Mouse (Mus musculus) heart, embryonic 12.5 days (tissue): ENCODE measurements around the gene Col11a2. TPM values are rescaled to one million over a fixed set of nuclear protein-coding genes. Genes with fewer than 3 reads are reported as not detected.

Experiments
- ATAC-seq: fragments of 200-750 bp; cut with Nextera tagmentation; 2 replicates; pipeline ENCODE4 v1.8.0; 2017; ENCODE audit warnings: moderate TSS enrichment, moderate library complexity; ENCODE audit not compliant: insufficient number of reproducible peaks, low FRiP score
- H3K27ac ChIP-seq: fragments of 300-500 bp; sonication (generic); 2 replicates; pipeline ENCODE4 v1.5.1; 2016; ENCODE audit warnings: mild to moderate bottlenecking, moderate library complexity; ENCODE audit not compliant: poor library complexity, severe bottlenecking
- H3K27me3 ChIP-seq: fragments of 300-500 bp; sonication (generic); replicated peaks from 2 replicates; pipeline ENCODE4 v1.6.1; 2016; ENCODE audit warnings: mild to moderate bottlenecking, moderate library complexity
- H3K36me3 ChIP-seq: fragments of 300-500 bp; sonication (generic); 2 replicates; pipeline ENCODE4 v1.6.1; 2016; ENCODE audit warnings: mild to moderate bottlenecking, moderate library complexity
- H3K4me1 ChIP-seq: fragments of 300-500 bp; sonication (generic); replicated peaks from 2 replicates; pipeline ENCODE4 v1.6.1; 2016; ENCODE audit warnings: mild to moderate bottlenecking
- H3K4me2 ChIP-seq: fragments of 300-500 bp; sonication (generic); 2 replicates; pipeline ENCODE4 v1.6.1; 2016; ENCODE audit warnings: mild to moderate bottlenecking, moderate library complexity
- H3K4me3 ChIP-seq: fragments of 300-500 bp; sonication (generic); 2 replicates; pipeline ENCODE4 v1.5.1; 2016; ENCODE audit warnings: mild to moderate bottlenecking
- H3K9ac ChIP-seq: fragments of 300-500 bp; sonication (generic); 2 replicates; pipeline ENCODE4 v1.6.1; 2016; ENCODE audit warnings: mild to moderate bottlenecking, moderate library complexity
- H3K9me3 ChIP-seq: fragments of 300-500 bp; sonication (generic); replicated peaks from 2 replicates; pipeline ENCODE4 v1.6.1; 2016; ENCODE audit warnings: mild to moderate bottlenecking, moderate library complexity
- WGBS: fragments of 180-500 bp; shearing (Covaris S2); methylation state at CpG from one replicate; pipeline ENCODE4 v1.1.7; 2016; 5-methylcytosine and 5-hydroxymethylcytosine counted together
- polyA plus RNA-seq: library from polyadenylated mRNA; unstranded; fragments of >200 nt; fragmentation: Nextera tagmentation; extraction: Ambion mirVana; gene quantifications from 2 replicates; pipeline ENCODE4 v1.2.1, GENCODE M21; 2016

Gene Col11a2
- polyA plus RNA-seq, 1 experiment from 2014 or later, result 0.83 TPM

- Histone ChIP-seq H3K9me3 (no peaks in the 10 kb centered on the region), H3K36me3 (no peaks in the 10 kb centered on the region), H3K27ac (no peak overlapping the region), H3K4me3 (no peak overlapping the region), H3K27me3 (peaks cover 26% of the 10 kb centered on the region; the same call in 1 of the 2 replicates), H3K4me1 (no peaks in the 10 kb centered on the region), H3K4me2 (no peak overlapping the region), H3K9ac (no peak overlapping the region)
- ATAC-seq, result no peak
- 51% methylated on average over 3 of the region's 3 CpGs for WGBS
These were observed 29.6 kb downstream of the Col11a2 start for GRCm38 (mm10) chr17:34068864-34069263.

GRCm38 (mm10) chr17:34072091-34072490 lies 32.9 kb downstream of the Col11a2 start:
- Histone ChIP-seq H3K9ac (no peak overlapping the region), H3K4me3 (no peak overlapping the region), H3K9me3 (no peaks in the 10 kb centered on the region), H3K4me2 (no peak overlapping the region), H3K27ac (no peak overlapping the region), H3K36me3 (no peaks in the 10 kb centered on the region), H3K27me3 (peaks cover 32% of the 10 kb centered on the region), H3K4me1 (peaks cover 7% of the 10 kb centered on the region; the same call in 1 of the 2 replicates)
- 68% methylated on average over 5 of the region's 5 CpGs for WGBS
- no peak for ATAC-seq

- H3K9me3 ChIP-seq, result no peaks in the 10 kb centered on the region
- H3K4me2 ChIP-seq, result no peak overlapping the region
- no peaks in the 10 kb centered on the region for H3K36me3 ChIP-seq
- H3K4me3 ChIP-seq, result no peak overlapping the region
- WGBS, result 37% methylated on average over 7 of the region's 7 CpGs
- H3K4me1 ChIP-seq, result peaks cover 7% of the 10 kb centered on the region; the same call in 1 of the 2 replicates
- no peak overlapping the region for H3K27ac ChIP-seq
- H3K9ac ChIP-seq, result no peak overlapping the region
- peaks cover 36% of the 10 kb centered on the region for H3K27me3 ChIP-seq
- no peak for ATAC-seq
These were observed 36.0 kb downstream of the Col11a2 start for GRCm38 (mm10) chr17:34075271-34075670.

DNA sequence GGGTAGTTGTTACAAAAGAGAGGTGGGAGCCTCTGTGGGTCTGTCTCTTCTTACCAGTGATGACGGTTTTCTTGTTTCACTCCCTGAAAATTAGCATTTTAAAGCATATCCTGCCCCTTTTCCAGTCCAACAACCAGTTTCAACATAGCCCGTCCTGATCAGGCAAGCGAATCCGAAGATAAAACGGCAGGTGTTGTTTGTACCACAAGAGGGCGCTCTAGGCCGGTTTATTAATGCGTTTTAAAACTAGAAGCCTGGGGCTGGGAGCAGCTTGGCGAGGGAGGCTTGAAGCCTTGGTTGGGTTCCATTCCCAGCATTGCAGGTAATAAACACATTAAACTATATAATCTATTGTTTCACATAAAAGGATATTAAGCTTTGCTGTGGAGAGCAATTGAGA lies 38.3 kb downstream of the Col11a2 start:
- peaks cover 7% of the 10 kb centered on the region; the same call in 1 of the 2 replicates for H3K4me1 ChIP-seq
- WGBS, result under 1% methylated on average over 9 of the region's 9 CpGs
- H3K4me3 ChIP-seq, result no peak overlapping the region
- H3K4me2 ChIP-seq, result no peak overlapping the region
- H3K9me3 ChIP-seq, result no peaks in the 10 kb centered on the region
- ATAC-seq, result no peak
- no peak overlapping the region for H3K9ac ChIP-seq
- no peak overlapping the region for H3K27ac ChIP-seq
- peaks cover 43% of the 10 kb centered on the region for H3K27me3 ChIP-seq
- H3K36me3 ChIP-seq, result no peaks in the 10 kb centered on the region

GRCm38 (mm10) chr17:34078148-34078547 lies 38.9 kb downstream of the Col11a2 start:
- H3K9ac ChIP-seq, result no peak overlapping the region
- no peaks in the 10 kb centered on the region for H3K9me3 ChIP-seq
- no peaks in the 10 kb centered on the region for H3K36me3 ChIP-seq
- H3K4me3 ChIP-seq, result no peak overlapping the region
- WGBS, result 57% methylated on average over 4 of the region's 4 CpGs
- peaks cover 47% of the 10 kb centered on the region for H3K27me3 ChIP-seq
- peaks cover 7% of the 10 kb centered on the region; the same call in 1 of the 2 replicates for H3K4me1 ChIP-seq
- H3K27ac ChIP-seq, result no peak overlapping the region
- no peak overlapping the region for H3K4me2 ChIP-seq
- no peak for ATAC-seq

DNA sequence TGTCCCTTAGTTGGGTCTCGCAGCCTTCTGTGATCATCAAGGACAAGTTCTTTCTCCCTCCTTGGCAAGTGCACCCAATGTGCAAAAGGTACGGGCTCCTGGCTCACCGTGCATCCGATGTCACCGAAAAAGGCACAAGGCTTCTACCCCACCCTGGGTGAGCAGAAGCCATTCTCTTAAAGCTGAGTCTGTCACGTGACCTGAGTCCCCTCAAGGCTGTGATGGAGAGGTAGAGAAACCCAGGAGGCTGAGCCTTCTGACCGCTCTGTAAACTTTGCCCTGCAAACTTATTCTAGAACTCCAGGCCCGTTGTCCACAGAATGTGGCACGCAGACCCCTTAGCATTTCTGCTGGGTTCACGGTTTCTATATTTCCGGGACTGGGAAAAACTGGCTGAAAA lies 39.8 kb downstream of the Col11a2 start:
- no peaks in the 10 kb centered on the region for H3K9me3 ChIP-seq
- H3K4me2 ChIP-seq, result no peak overlapping the region
- peaks cover 43% of the 10 kb centered on the region for H3K27me3 ChIP-seq
- H3K9ac ChIP-seq, result no peak overlapping the region
- 84% methylated on average over 11 of the region's 11 CpGs for WGBS
- no peaks in the 10 kb centered on the region for H3K36me3 ChIP-seq
- no peak for ATAC-seq
- no peak overlapping the region for H3K27ac ChIP-seq
- no peak overlapping the region for H3K4me3 ChIP-seq
- peaks cover 7% of the 10 kb centered on the region; the same call in 1 of the 2 replicates for H3K4me1 ChIP-seq

DNA sequence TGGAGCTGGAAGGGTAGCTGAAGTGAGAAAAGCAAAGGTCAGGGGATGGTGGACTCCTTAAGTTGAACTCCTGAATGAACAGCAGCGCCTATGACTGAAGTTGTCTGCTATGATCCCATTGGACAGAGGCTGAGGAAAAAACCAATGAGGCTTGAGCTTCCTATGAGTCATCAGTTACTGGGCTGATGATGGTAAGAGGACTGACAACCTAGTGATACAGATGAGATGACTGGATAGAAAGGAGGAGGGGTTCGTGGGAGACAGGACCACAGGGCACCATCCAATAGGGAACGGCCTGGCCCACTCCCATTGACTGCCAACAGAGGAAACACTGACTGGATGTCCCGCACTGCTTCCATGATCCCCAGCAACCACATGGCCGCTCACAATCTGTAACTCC lies 40.4 kb downstream of the Col11a2 start:
- Histone ChIP-seq H3K36me3 (no peaks in the 10 kb centered on the region), H3K4me3 (no peak overlapping the region), H3K27me3 (peaks cover 45% of the 10 kb centered on the region), H3K4me1 (peaks cover 7% of the 10 kb centered on the region; the same call in 1 of the 2 replicates), H3K9ac (no peak overlapping the region), H3K27ac (no peak overlapping the region), H3K4me2 (no peak overlapping the region), H3K9me3 (no peaks in the 10 kb centered on the region)
- peak; percentile 52; the same call in 1 of the 2 replicates for ATAC-seq
- WGBS, result 23% methylated on average over 5 of the region's 5 CpGs

GRCm38 (mm10) chr17:34083104-34083503 lies 43.9 kb downstream of the Col11a2 start:
- Histone ChIP-seq H3K9ac (no peak overlapping the region), H3K36me3 (no peaks in the 10 kb centered on the region), H3K4me2 (no peak overlapping the region), H3K4me1 (no peaks in the 10 kb centered on the region), H3K27me3 (peaks cover 40% of the 10 kb centered on the region), H3K27ac (no peak overlapping the region), H3K4me3 (no peak overlapping the region), H3K9me3 (no peaks in the 10 kb centered on the region)
- no peak for ATAC-seq
- 11% methylated on average over 8 of the region's 8 CpGs for WGBS

GRCm38 (mm10) chr17:34087386-34087785 lies 48.1 kb downstream of the Col11a2 start:
- WGBS, result 39% methylated on average over 2 of the region's 2 CpGs
- no peak for ATAC-seq
- H3K4me3 ChIP-seq, result no peak overlapping the region
- peaks cover 28% of the 10 kb centered on the region for H3K27me3 ChIP-seq
- H3K9ac ChIP-seq, result no peak overlapping the region
- no peak overlapping the region for H3K27ac ChIP-seq
- no peaks in the 10 kb centered on the region for H3K36me3 ChIP-seq
- peaks cover 4% of the 10 kb centered on the region; the same call in 1 of the 2 replicates for H3K4me1 ChIP-seq
- H3K4me2 ChIP-seq, result no peak overlapping the region
- H3K9me3 ChIP-seq, result no peaks in the 10 kb centered on the region

DNA sequence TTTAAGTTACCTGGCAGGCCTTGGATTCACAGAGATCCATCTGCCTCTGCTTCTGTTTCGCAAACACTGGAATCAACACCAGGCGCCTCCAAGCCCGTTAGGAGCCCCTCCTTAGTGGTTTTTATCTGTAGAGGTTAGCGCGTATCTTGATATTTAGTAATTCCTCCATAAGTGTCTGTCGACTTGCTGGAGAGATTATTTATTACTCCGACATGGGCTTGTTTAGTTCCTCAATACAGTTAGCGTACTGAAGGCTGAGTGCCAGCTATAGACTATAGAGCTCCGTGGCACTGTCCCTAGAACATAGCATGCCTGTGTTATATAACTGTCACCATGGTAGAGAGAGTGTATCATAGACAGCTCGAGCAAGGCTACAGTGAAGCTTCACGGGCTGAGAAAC lies 48.9 kb downstream of the Col11a2 start:
- H3K36me3 ChIP-seq, result no peaks in the 10 kb centered on the region
- H3K9ac ChIP-seq, result no peak overlapping the region
- no peak for ATAC-seq
- no peaks in the 10 kb centered on the region for H3K9me3 ChIP-seq
- H3K4me3 ChIP-seq, result no peak overlapping the region
- 62% methylated on average over 11 of the region's 11 CpGs for WGBS
- peaks cover 22% of the 10 kb centered on the region for H3K27me3 ChIP-seq
- H3K27ac ChIP-seq, result no peak overlapping the region
- H3K4me1 ChIP-seq, result peaks cover 12% of the 10 kb centered on the region
- H3K4me2 ChIP-seq, result no peak overlapping the region

DNA sequence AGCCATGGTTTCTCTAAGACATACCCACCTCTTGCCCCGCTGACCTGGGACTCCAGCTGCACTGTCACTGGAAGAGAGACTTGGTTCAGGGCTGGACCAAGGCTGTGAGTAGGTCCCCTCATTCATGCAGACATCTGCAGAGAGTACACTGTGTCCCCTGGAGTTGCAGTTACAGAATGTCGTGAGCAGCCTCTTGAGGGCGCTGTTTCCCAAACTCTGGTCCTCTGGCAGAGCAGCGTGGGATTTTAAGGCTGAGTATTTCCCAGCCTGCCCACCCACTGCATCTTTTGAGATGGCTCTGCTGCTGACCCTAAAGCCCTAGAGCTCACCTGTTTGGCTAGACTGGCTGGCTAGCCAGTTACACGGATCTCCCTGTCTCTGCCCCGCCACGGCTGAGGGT lies 51.7 kb downstream of the Col11a2 start:
- H3K9me3 ChIP-seq, result no peaks in the 10 kb centered on the region
- no peaks in the 10 kb centered on the region for H3K36me3 ChIP-seq
- 49% methylated on average over 7 of the region's 7 CpGs for WGBS
- no peak overlapping the region for H3K4me2 ChIP-seq
- no peak overlapping the region for H3K4me3 ChIP-seq
- ATAC-seq, result no peak
- H3K27ac ChIP-seq, result no peak overlapping the region
- no peak overlapping the region for H3K9ac ChIP-seq
- H3K4me1 ChIP-seq, result peaks cover 21% of the 10 kb centered on the region
- peaks cover 4% of the 10 kb centered on the region for H3K27me3 ChIP-seq
